27 mouse cellular contexts compared by ENCODE assay signal in genomic region chr11:84047270-84047669, GRCm38 (mm10). TPM values are rescaled to one million over a fixed set of nuclear protein-coding genes. Genes with fewer than 3 reads are reported as not detected.
DNase-seq lines count a peak whose midpoint lies in the region; ATAC-seq and TF ChIP-seq lines count a peak whose summit lies in the region.
"Had no signal": no experiment of that assay in that cellular context is flagged by ENCODE, and none has a peak within 500 bp of the region (broad histone marks: within the 10 kb centered on the region; RNA-seq: fewer than 3 reads in every experiment).

No protein-coding gene starts in this region.

- 46% methylated on average over 4 of the region's 4 CpGs for WGBS in embryonic facial prominence, embryonic 11.5 days
- WGBS in embryonic facial prominence, embryonic 10.5 days: 58% methylated on average over 4 of the region's 4 CpGs
- 54% methylated on average over 4 of the region's 4 CpGs for WGBS in lung, embryonic 14.5 days
- WGBS in embryonic facial prominence, embryonic 13.5 days: 39% methylated on average over 4 of the region's 4 CpGs
- WGBS in limb, embryonic 15.5 days: 36% methylated on average over 4 of the region's 4 CpGs

- no peak overlapping the region for H3K27ac ChIP-seq in embryonic facial prominence, embryonic 11.5 days (replicated peaks; ENCODE audit: low read depth, low read length)
- no peak overlapping the region for H3K27ac ChIP-seq in embryonic facial prominence, embryonic 10.5 days (replicated peaks)
- H3K27ac ChIP-seq in lung, embryonic 14.5 days (ENCODE audit: low read depth): peak overlapping the region; percentile 58
- H3K27ac ChIP-seq in embryonic facial prominence, embryonic 13.5 days: 0 out of 2 replicates have a peak overlapping the region, but pooled peaks have one; percentile 30
- H3K27ac ChIP-seq in limb, embryonic 15.5 days: peak overlapping the region; percentile 48; the same call in 1 of the 2 replicates
- H3K27ac ChIP-seq: heart, embryonic 13.5 days; hindbrain, embryonic 12.5 days; left cerebral cortex, adult 2 months; macrophage; midbrain, embryonic 10.5 days; neural tube, embryonic 13.5 days had no signal

- no peak for TF ChIP-seq CTCF in lung, embryonic 14.5 days (IDR thresholded peaks at IDR 0.05; ENCODE audit: low read depth)

- no peak overlapping the region for H3K4me2 ChIP-seq in embryonic facial prominence, embryonic 11.5 days (ENCODE audit: low read depth, low read length)
- H3K4me2 ChIP-seq in lung, embryonic 14.5 days: no peak overlapping the region
- H3K4me2 ChIP-seq in embryonic facial prominence, embryonic 13.5 days: no peak overlapping the region
- no peak overlapping the region for H3K4me2 ChIP-seq in limb, embryonic 15.5 days
- H3K4me2 ChIP-seq: heart, embryonic 13.5 days; hindbrain, embryonic 12.5 days; liver, embryonic 11.5 days; neural tube, embryonic 13.5 days had no signal

- ATAC-seq in embryonic facial prominence, embryonic 11.5 days (replicated peaks; ENCODE audit: insufficient number of reproducible peaks, low FRiP score, low TSS enrichment, low read depth): no peak
- ATAC-seq in lung, embryonic 14.5 days (ENCODE audit: insufficient read depth): peak; percentile 28; the same call in 1 of the 2 replicates
- ATAC-seq in embryonic facial prominence, embryonic 13.5 days (ENCODE audit: insufficient number of reproducible peaks, insufficient read depth, low FRiP score, low TSS enrichment, low read depth): no peak
- ATAC-seq in limb, embryonic 15.5 days (ENCODE audit: insufficient number of reproducible peaks, low FRiP score, low TSS enrichment, low read depth): peak; percentile 48; the same call in 1 of the 2 replicates
- ATAC-seq: forebrain, embryonic 16.5 days; inflammation-experienced regulatory T-cells, adult 6 months; liver, postnatal 0 days; midbrain, embryonic 16.5 days had no signal

- H3K4me3 ChIP-seq in embryonic facial prominence, embryonic 11.5 days (ENCODE audit: low read depth, low read length): no peak overlapping the region
- no peak overlapping the region for H3K4me3 ChIP-seq in embryonic facial prominence, embryonic 10.5 days
- no peak overlapping the region for H3K4me3 ChIP-seq in lung, embryonic 14.5 days (ENCODE audit: low read depth, low read length)
- no peak overlapping the region for H3K4me3 ChIP-seq in embryonic facial prominence, embryonic 13.5 days
- no peak overlapping the region for H3K4me3 ChIP-seq in limb, embryonic 15.5 days
- H3K4me3 ChIP-seq: heart, embryonic 13.5 days; hindbrain, embryonic 12.5 days; left cerebral cortex, adult 2 months; midbrain, embryonic 10.5 days; myocyte; neural tube, embryonic 13.5 days had no signal

- DNase-seq in embryonic facial prominence, embryonic 11.5 days (ENCODE audit: low spot score): peak; percentile 9
- DNase-seq in embryonic facial prominence, embryonic 10.5 days (ENCODE audit: low spot score): no peak
- DNase-seq in lung, embryonic 14.5 days: peak; percentile 46
- DNase-seq in lung, postnatal 10 days: no peak
- no peak for DNase-seq in frontal cortex, postnatal 10 days (ENCODE audit: low spot score in 2 of 2)
- no peak for DNase-seq in B cell, adult 2 months
- DNase-seq: adrenal gland, postnatal 25 days; cerebellum, adult 8-10 months; gastrocnemius, postnatal 25 days; heart, adult 18-20 months; kidney, postnatal 4 days; layer of hippocampus, adult 9-11 months; liver, postnatal 0 days; retina, postnatal 1 day had no signal

- no peaks in the 10 kb centered on the region for H3K36me3 ChIP-seq in embryonic facial prominence, embryonic 11.5 days (replicated peaks; ENCODE audit: control insufficient read depth, insufficient read depth, low read depth, low read length)
- 0 out of 2 replicates have a peak, but pooled peaks cover 5% of the 10 kb centered on the region for H3K36me3 ChIP-seq in embryonic facial prominence, embryonic 10.5 days (replicated peaks)
- no peaks in the 10 kb centered on the region for H3K36me3 ChIP-seq in lung, embryonic 14.5 days (ENCODE audit: insufficient read depth)
- peaks cover 4% of the 10 kb centered on the region; the same call in 1 of the 2 replicates for H3K36me3 ChIP-seq in embryonic facial prominence, embryonic 13.5 days
- 0 out of 2 replicates have a peak, but pooled peaks cover 2% of the 10 kb centered on the region for H3K36me3 ChIP-seq in limb, embryonic 15.5 days
- H3K36me3 ChIP-seq: hindbrain, embryonic 12.5 days; neural tube, embryonic 13.5 days had no signal

- H3K9me3 ChIP-seq in embryonic facial prominence, embryonic 11.5 days (replicated peaks; ENCODE audit: control insufficient read depth, low read length): no peaks in the 10 kb centered on the region
- no peaks in the 10 kb centered on the region for H3K9me3 ChIP-seq in embryonic facial prominence, embryonic 10.5 days
- H3K9me3 ChIP-seq in lung, embryonic 14.5 days (ENCODE audit: low read depth, low read length): no peaks in the 10 kb centered on the region
- no peaks in the 10 kb centered on the region for H3K9me3 ChIP-seq in embryonic facial prominence, embryonic 13.5 days
- no peaks in the 10 kb centered on the region for H3K9me3 ChIP-seq in limb, embryonic 15.5 days
- H3K9me3 ChIP-seq: heart, embryonic 13.5 days; hindbrain, embryonic 12.5 days; midbrain, embryonic 10.5 days; neural tube, embryonic 13.5 days had no signal

- H3K27me3 ChIP-seq in embryonic facial prominence, embryonic 11.5 days (ENCODE audit: control insufficient read depth, insufficient read depth, low read length): no peaks in the 10 kb centered on the region
- H3K27me3 ChIP-seq in embryonic facial prominence, embryonic 10.5 days (replicated peaks; ENCODE audit: low read depth, poor library complexity, severe bottlenecking): no peaks in the 10 kb centered on the region
- no peaks in the 10 kb centered on the region for H3K27me3 ChIP-seq in lung, embryonic 14.5 days (ENCODE audit: insufficient read depth, low read length)
- H3K27me3 ChIP-seq in embryonic facial prominence, embryonic 13.5 days: no peaks in the 10 kb centered on the region
- H3K27me3 ChIP-seq in limb, embryonic 15.5 days: no peaks in the 10 kb centered on the region
- H3K27me3 ChIP-seq: neural tube, embryonic 13.5 days had no signal

- H3K9ac ChIP-seq in embryonic facial prominence, embryonic 11.5 days (replicated peaks; ENCODE audit: low read length): no peak overlapping the region
- H3K9ac ChIP-seq in lung, embryonic 14.5 days: no peak overlapping the region
- no peak overlapping the region for H3K9ac ChIP-seq in embryonic facial prominence, embryonic 13.5 days
- no peak overlapping the region for H3K9ac ChIP-seq in limb, embryonic 15.5 days
- H3K9ac ChIP-seq: heart, embryonic 13.5 days; hindbrain, embryonic 12.5 days; liver, postnatal 0 days; neural tube, embryonic 13.5 days had no signal

- H3K4me1 ChIP-seq in embryonic facial prominence, embryonic 11.5 days (ENCODE audit: control insufficient read depth, insufficient read depth, low read length): no peaks in the 10 kb centered on the region
- peaks cover 43% of the 10 kb centered on the region for H3K4me1 ChIP-seq in embryonic facial prominence, embryonic 10.5 days
- H3K4me1 ChIP-seq in lung, embryonic 14.5 days (ENCODE audit: insufficient read depth): 0 out of 2 replicates have a peak, but pooled peaks cover 4% of the 10 kb centered on the region
- H3K4me1 ChIP-seq in embryonic facial prominence, embryonic 13.5 days: peaks cover 31% of the 10 kb centered on the region
- peaks cover 21% of the 10 kb centered on the region for H3K4me1 ChIP-seq in limb, embryonic 15.5 days
- H3K4me1 ChIP-seq: heart, embryonic 13.5 days had no signal

RNA-seq across cellular contexts. Expression of gene Dusp14, which starts 21.8 kb away (rescaled TPM):
- 12.2 and 13.8 TPM in 2 replicates for polyA plus RNA-seq in embryonic facial prominence, embryonic 11.5 days (2014; fragmentation: Nextera tagmentation; extraction: Ambion mirVana)
- polyA plus RNA-seq in embryonic facial prominence, embryonic 10.5 days (2016; fragmentation: Nextera tagmentation; extraction: Ambion mirVana): 7.3 and 9.4 TPM in 2 replicates
- polyA plus RNA-seq in lung, embryonic 14.5 days (2014; fragmentation: Nextera tagmentation; extraction: Ambion mirVana): 15.7 and 17.7 TPM in 2 replicates
- 16.6 and 19.9 TPM in 2 replicates for polyA plus RNA-seq in embryonic facial prominence, embryonic 13.5 days (2015; fragmentation: Nextera tagmentation; extraction: Ambion mirVana)
- 22.9 and 28.1 TPM in 2 replicates for polyA plus RNA-seq in limb, embryonic 15.5 days (2015; fragmentation: Nextera tagmentation; extraction: Ambion mirVana)

Comparison
In these comparisons a context has a peak if more than half of its experiments do, and no peak if none do; other contexts are left out.
1. DNase-seq: peak in embryonic facial prominence, embryonic 11.5 days (single experiment) and lung, embryonic 14.5 days (single experiment); none in embryonic facial prominence, embryonic 10.5 days (single experiment), lung, postnatal 10 days (single experiment), frontal cortex, postnatal 10 days (0 of 2) and B cell, adult 2 months (0 of 2).
2. H3K27ac ChIP-seq: peak in lung, embryonic 14.5 days (single experiment), embryonic facial prominence, embryonic 13.5 days (single experiment) and limb, embryonic 15.5 days (single experiment); none in embryonic facial prominence, embryonic 11.5 days (single experiment) and embryonic facial prominence, embryonic 10.5 days (single experiment).
3. ATAC-seq: peak in lung, embryonic 14.5 days (single experiment) and limb, embryonic 15.5 days (single experiment); none in embryonic facial prominence, embryonic 11.5 days (single experiment) and embryonic facial prominence, embryonic 13.5 days (single experiment).